Mouse (Mus musculus): ENCODE results near the gene Lmod2. TPM values are rescaled to one million over a fixed set of nuclear protein-coding genes. Genes with fewer than 3 reads are reported as not detected.

Gene Lmod2
- 4.3 TPM for polyA plus RNA-seq (2014; fragmentation: Illumina TruSeq; extraction: RNeasy Lipid Tissue Mini Kit (QIAGEN cat#74804); ENCODE audit: insufficient read depth, low read depth, low replicate concordance)

GRCm38 (mm10) chr6:24597500-24597899 lies at the start of gene Lmod2:
TSS of gene Lmod2 (plus strand) at chr6:24597762.

Other genes with a start within 250 kb of the Lmod2 start
- 1.6 TPM for gene Iqub, start 82.7 kb upstream of the Lmod2 start, polyA plus RNA-seq (2014; fragmentation: Illumina TruSeq; extraction: RNeasy Lipid Tissue Mini Kit (QIAGEN cat#74804); ENCODE audit: insufficient read depth, low read depth, low replicate concordance)
- 169 TPM for gene Ndufa5, start 69.7 kb upstream of the Lmod2 start, polyA plus RNA-seq (2014; fragmentation: Illumina TruSeq; extraction: RNeasy Lipid Tissue Mini Kit (QIAGEN cat#74804); ENCODE audit: insufficient read depth, low read depth, low replicate concordance)
- gene Asb15, start 69.6 kb upstream of the Lmod2 start, polyA plus RNA-seq (2014; fragmentation: Illumina TruSeq; extraction: RNeasy Lipid Tissue Mini Kit (QIAGEN cat#74804); ENCODE audit: insufficient read depth, low read depth, low replicate concordance): 0.10 TPM
- gene Wasl, start 67.2 kb downstream of the Lmod2 start, polyA plus RNA-seq (2014; fragmentation: Illumina TruSeq; extraction: RNeasy Lipid Tissue Mini Kit (QIAGEN cat#74804); ENCODE audit: insufficient read depth, low read depth, low replicate concordance): 16.9 TPM
- not detected for gene Hyal6, start 135.5 kb downstream of the Lmod2 start, polyA plus RNA-seq (2014; fragmentation: Illumina TruSeq; extraction: RNeasy Lipid Tissue Mini Kit (QIAGEN cat#74804); ENCODE audit: insufficient read depth, low read depth, low replicate concordance)
- not detected for gene Hyal4, start 150.6 kb downstream of the Lmod2 start, polyA plus RNA-seq (2014; fragmentation: Illumina TruSeq; extraction: RNeasy Lipid Tissue Mini Kit (QIAGEN cat#74804); ENCODE audit: insufficient read depth, low read depth, low replicate concordance)
- not detected for gene Spam1, start 193.4 kb downstream of the Lmod2 start, polyA plus RNA-seq (2014; fragmentation: Illumina TruSeq; extraction: RNeasy Lipid Tissue Mini Kit (QIAGEN cat#74804); ENCODE audit: insufficient read depth, low read depth, low replicate concordance)

Measured in lung, adult 10 weeks (tissue).